Mouse (Mus musculus) G1E-ER4 (cell line): ENCODE data around the gene Slc22a12. TPM values are rescaled to one million over a fixed set of nuclear protein-coding genes. Genes with fewer than 3 reads are reported as not detected.

Source experiments
- GATA1 ChIP-seq: IDR thresholded peaks from one replicate; pipeline ENCODE4 v1.8.0; 2012; ENCODE audit warnings: low read length, inconsistent platforms
- polyA plus RNA-seq: library from polyadenylated mRNA; stranded (reverse); fragments of >175 nt; gene quantifications from 2 replicates; pipeline ENCODE4 v1.2.3, GENCODE M21; 2012

Gene Slc22a12
- polyA plus RNA-seq, 1 experiment: not detected

GRCm38 (mm10) chr19:6547801-6548200 is 5.0 kb upstream of the Slc22a12 start:
- TF ChIP-seq GATA1: no peak

- TF ChIP-seq GATA1: no peak
These were observed 3.3 kb upstream of the Slc22a12 start for GRCm38 (mm10) chr19:6546096-6546495.

GRCm38 (mm10) chr19:6545481-6545880 is 2.6 kb upstream of the Slc22a12 start:
- TF ChIP-seq GATA1: no peak

DNA sequence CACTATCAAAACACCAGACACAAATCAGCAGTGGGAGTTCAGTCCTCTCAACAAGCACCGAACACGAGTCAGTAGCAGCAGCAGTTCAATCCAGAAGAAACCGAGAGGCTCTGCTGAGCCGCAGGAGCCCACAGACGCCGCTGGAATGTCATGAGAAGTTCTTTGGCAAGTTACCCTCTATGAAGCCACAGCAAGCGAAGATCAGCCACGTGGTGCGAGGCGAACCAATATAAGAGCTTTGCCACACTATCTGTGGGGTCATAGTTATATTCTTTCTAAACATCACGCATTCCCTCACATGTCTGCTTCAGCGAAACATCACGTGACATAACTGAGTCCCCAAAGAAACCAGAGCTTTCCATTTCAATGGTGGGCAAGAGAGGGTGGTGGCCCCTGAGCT is 1.9 kb upstream of the Slc22a12 start:
- no peak for TF ChIP-seq GATA1

DNA sequence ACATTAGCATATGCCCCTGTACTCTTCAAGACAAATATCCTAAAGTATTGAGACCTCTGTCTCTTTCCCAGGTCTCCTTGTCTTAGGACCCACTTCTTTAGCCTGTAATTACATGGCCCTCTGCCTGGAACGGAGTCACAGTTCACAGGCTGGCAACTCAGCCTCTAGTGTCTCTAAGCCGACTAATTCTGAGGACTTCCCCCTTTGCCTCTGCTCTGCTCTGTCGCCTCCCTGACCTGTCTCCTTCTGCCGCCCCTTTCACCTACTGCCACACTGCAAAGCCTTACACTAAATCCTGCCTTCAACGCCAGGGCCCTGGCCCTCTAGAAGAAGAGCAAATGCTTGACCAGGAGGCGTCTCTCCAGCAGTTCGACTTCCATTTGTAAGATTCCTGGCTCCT is 686 bp upstream of the Slc22a12 start:
- TF ChIP-seq GATA1: no peak

DNA sequence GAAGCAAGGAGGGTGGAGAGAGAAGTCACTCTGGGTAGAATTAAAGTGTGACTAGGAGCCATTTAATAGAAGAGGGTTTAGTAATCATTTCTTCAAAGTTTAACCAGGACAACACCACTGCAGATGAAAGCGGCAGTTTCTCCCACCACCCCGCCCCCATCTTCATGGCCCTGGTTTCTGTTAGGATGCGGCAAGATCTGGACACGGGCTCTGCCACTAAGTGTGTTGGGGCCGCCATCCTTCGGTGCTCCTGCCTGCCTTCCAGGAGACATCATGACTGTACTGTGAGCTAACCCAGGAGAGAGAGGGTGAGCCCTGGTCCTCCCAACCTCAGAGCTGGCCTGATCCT is 177 bp upstream of the Slc22a12 start:
- no peak for TF ChIP-seq GATA1

DNA sequence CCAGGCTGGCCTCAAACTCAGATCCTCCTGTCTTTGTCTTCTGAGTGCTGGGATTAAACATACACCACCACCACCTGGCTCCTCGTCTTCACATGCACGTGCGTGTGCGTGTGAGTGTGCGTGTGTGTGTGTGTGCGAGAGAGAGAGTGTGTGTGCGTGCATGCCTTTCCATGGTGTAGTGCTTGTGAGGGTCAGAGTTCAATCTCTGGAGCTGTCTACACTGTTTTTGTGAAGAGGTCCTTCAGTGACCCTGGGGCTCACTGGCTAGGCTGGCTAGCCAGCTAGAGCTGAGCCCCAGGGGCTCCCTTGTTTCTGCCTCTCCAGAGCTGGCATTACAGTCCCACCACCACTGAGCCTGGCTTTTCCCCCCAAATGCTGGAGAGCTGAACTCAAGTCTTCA is 1.3 kb downstream of the Slc22a12 start:
- TF ChIP-seq GATA1: no peak

- no peak for TF ChIP-seq GATA1
These were observed 2.6 kb downstream of the Slc22a12 start for GRCm38 (mm10) chr19:6540191-6540590.

GRCm38 (mm10) chr19:6539592-6539991 is 3.2 kb downstream of the Slc22a12 start:
- TF ChIP-seq GATA1: no peak

DNA sequence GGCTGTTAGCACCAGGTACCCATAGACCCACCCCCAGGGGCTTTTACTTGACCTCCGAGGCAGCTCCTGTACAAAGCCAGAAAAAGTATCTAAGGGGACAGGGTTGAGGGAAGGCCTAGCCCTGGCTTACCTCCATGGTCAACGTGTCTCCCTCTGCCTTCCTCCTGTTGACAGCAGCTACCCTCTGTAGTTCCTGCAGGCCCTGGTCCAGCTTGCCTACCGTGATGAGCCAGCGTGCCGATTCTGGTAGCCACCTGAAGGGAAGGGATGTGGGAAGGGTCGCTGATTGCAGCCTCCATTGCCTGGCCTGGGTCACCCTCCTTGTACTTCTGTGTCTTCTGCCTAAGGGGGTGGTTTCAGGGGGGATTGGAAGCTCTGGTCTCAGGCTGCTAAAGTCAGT is 4.3 kb downstream of the Slc22a12 start:
- no peak for TF ChIP-seq GATA1

DNA sequence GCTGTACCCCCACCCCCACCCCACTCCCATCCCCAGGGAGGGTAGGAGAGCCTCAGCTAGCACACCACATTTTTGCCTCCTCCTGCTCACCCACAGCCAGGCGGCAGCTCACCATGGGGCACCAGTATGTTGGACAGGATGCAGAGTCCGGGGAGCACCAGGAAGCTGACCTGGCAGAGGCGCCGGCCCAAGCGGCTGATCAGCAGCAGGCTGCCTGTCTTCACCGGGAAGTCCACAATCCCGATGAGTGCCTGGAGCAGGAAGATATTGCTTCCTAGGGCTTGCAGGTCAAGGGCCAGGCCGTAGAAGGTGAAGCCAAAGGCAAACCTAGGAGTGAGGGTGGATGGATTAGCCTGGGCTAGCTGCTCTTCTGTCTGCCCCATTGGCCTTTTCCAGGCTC is 5.3 kb downstream of the Slc22a12 start:
- TF ChIP-seq GATA1: no peak

- TF ChIP-seq GATA1: no peak
These were observed 6.1 kb downstream of the Slc22a12 start for GRCm38 (mm10) chr19:6536696-6537095.

DNA sequence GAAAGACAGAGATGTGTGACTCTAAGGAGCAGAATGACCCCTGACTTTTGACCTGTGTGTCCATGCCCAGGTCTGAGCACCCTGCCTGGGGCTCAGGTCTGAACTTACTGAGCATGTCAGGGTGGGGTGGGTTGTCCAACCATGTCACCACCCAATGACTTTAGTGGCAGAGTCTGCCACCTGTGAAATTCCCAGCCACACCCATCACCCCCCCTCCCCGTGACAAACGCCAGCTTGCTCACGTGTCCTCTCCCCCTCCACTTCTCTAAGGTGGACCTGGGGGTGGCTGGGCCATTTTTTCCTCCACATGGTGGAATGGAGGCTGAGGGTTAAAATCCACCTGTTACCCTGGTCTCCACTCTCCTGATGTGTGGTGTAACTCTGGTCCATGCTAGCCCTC is 6.6 kb downstream of the Slc22a12 start:
- no peak for TF ChIP-seq GATA1

DNA sequence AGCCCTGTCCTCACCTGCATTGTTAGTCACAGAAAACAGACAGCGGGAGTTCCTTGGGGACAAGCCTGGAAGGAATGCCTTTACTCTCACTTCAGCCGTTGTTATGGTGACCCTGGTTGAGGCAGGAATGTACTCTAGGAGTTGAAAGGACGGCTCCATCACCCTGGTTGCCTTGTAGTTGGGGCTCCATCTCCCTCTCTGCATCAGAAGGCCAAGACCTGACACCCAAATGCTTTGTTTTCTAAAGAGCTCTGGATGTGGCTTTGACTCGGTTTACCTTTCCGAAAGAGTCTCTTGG is 8.8 kb downstream of the Slc22a12 start:
- TF ChIP-seq GATA1: no peak

- TF ChIP-seq GATA1: no peak
These were observed 9.3 kb downstream of the Slc22a12 start for GRCm38 (mm10) chr19:6533290-6534117.

GRCm38 (mm10) chr19:6532656-6533055 is 10.2 kb downstream of the Slc22a12 start:
- TF ChIP-seq GATA1: no peak

DNA sequence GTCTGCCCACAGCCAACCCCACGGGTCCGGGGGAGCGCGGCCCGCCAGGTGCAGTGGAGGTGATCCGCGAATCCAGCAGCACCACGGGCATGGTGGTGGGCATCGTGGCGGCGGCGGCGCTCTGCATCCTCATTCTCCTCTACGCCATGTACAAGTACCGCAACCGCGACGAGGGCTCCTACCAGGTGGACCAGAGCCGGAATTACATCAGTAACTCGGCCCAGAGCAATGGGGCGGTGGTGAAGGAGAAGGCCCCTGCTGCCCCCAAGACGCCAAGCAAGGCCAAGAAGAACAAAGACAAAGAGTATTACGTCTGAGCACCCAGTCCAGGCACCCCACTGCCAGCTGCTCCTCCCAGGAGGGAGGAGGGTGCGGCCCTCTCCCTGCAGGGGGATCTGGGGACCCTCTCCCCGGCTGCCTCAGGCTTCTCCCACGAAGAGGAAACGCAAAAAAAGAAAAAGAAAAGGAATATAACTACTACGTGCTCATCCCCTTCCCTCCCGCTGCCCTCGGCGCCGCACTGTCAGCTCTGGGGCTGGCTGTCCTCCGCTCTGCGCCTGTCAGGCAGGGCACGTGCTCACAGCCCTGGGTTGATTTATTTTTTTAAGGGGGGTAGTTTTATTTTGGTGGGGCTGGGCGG is 10.9 kb downstream of the Slc22a12 start:
- no peak for TF ChIP-seq GATA1
